Comparison of ENCODE assay signal across 22 mouse cellular contexts in the genomic region with DNA sequence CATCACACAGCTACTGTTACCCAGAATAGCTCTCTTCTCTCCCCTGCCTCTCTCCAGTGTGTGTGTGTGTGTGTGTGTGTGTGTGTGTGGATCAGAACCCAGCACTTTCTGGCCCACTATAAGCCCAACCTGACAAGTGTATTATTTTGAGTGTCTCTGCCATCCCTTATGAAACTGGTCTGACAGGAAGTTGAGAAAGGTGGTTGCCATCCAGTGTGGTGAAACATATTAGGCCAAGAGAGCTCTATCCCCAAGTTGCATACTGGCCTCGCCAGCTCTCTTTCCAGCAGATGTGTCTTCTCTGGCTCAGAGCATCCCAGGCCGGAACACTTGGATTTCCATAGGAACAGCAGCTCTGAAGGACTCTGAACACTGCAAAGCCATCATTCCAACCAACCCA. TPM values are rescaled to one million over a fixed set of nuclear protein-coding genes. Genes with fewer than 3 reads are reported as not detected.
DNase-seq lines count a peak whose midpoint lies in the region; ATAC-seq and TF ChIP-seq lines count a peak whose summit lies in the region.
"Had no signal": no experiment of that assay in that cellular context is flagged by ENCODE, and none has a peak within 500 bp of the region (broad histone marks: within the 10 kb centered on the region; RNA-seq: fewer than 3 reads in every experiment).

No protein-coding gene starts in this region.

- TF ChIP-seq CTCF in bone marrow, adult 2 months (IDR thresholded peaks at IDR 0.05; ENCODE audit: control insufficient read depth, insufficient read depth, low read length), result no peak

- peak; percentile 74 for ATAC-seq in megakaryocyte, adult 5-6 weeks (ENCODE audit: poor library complexity, severe bottlenecking)
- no peak for ATAC-seq in hindbrain, embryonic 14.5 days (ENCODE audit: low FRiP score)
- ATAC-seq in forebrain, embryonic 15.5 days (replicated peaks), result no peak
- ATAC-seq: activated CD4-positive, CD25-positive, alpha-beta regulatory T cell, adult 4 months; CD4-positive, CD25-positive, alpha-beta regulatory T cell, adult 4 months; forebrain, embryonic 13.5 days; forebrain, embryonic 16.5 days; Patski had no signal

- no peaks in the 10 kb centered on the region for H3K27me3 ChIP-seq in hindbrain, embryonic 14.5 days (ENCODE audit: control insufficient read depth, insufficient read depth, low read length)
- no peaks in the 10 kb centered on the region for H3K27me3 ChIP-seq in forebrain, embryonic 15.5 days
- H3K27me3 ChIP-seq: embryonic facial prominence, embryonic 12.5 days; forebrain, embryonic 13.5 days; Patski had no signal

- peaks cover 1% of the 10 kb centered on the region; the same call in 1 of the 2 replicates for H3K4me1 ChIP-seq in bone marrow, adult 2 months (ENCODE audit: control insufficient read depth, insufficient read depth, low read length)
- no peaks in the 10 kb centered on the region for H3K4me1 ChIP-seq in hindbrain, embryonic 14.5 days (replicated peaks; ENCODE audit: control insufficient read depth, insufficient read depth, low read length)
- H3K4me1 ChIP-seq in forebrain, embryonic 15.5 days, result peaks cover 6% of the 10 kb centered on the region; the same call in 1 of the 2 replicates
- H3K4me1 ChIP-seq: embryonic facial prominence, embryonic 12.5 days had no signal

- peaks cover 4% of the 10 kb centered on the region for H3K36me3 ChIP-seq in hindbrain, embryonic 14.5 days (replicated peaks; ENCODE audit: control insufficient read depth, insufficient read depth)
- H3K36me3 ChIP-seq in forebrain, embryonic 15.5 days, result peaks cover 2% of the 10 kb centered on the region; the same call in 1 of the 2 replicates

- TF ChIP-seq POLR2A in bone marrow, adult 2 months (IDR thresholded peaks at IDR 0.05; ENCODE audit: borderline replicate concordance, control insufficient read depth, low read depth, low read length), result no peak

- H3K9ac ChIP-seq in hindbrain, embryonic 14.5 days, result no peak overlapping the region
- no peak overlapping the region for H3K9ac ChIP-seq in forebrain, embryonic 15.5 days (replicated peaks)
- H3K9ac ChIP-seq: embryonic facial prominence, embryonic 12.5 days; forebrain, embryonic 13.5 days had no signal

- 61% methylated on average over 2 of the region's 2 CpGs for WGBS in bone marrow, adult 2 months
- 90% methylated on average over 2 of the region's 2 CpGs for WGBS in hindbrain, embryonic 14.5 days
- 84% methylated on average over 2 of the region's 2 CpGs for WGBS in forebrain, embryonic 15.5 days

- H3K4me2 ChIP-seq in hindbrain, embryonic 14.5 days (replicated peaks), result no peak overlapping the region
- H3K4me2 ChIP-seq in forebrain, embryonic 15.5 days (replicated peaks), result no peak overlapping the region
- H3K4me2 ChIP-seq: embryonic facial prominence, embryonic 12.5 days; forebrain, embryonic 13.5 days had no signal

- no peak for DNase-seq in hindbrain, embryonic 14.5 days (ENCODE audit: low spot score)
- no peak for DNase-seq in frontal cortex, adult 2 months (ENCODE audit: extremely low spot score in 1 of 2, low spot score in 1 of 2)
- DNase-seq: adrenal gland, adult 8-10 months; adrenal gland, postnatal 14 days; adrenal gland, postnatal 36 days; B cell, adult 2 months; cerebellum, adult 11 months; cerebellum, adult 18-20 months; cerebellum, adult 8-10 months; cerebellum, adult 9-11 months; cerebellum, postnatal 14 days had no signal

- no peak overlapping the region for H3K4me3 ChIP-seq in bone marrow, adult 2 months (replicated peaks; ENCODE audit: control insufficient read depth, low read depth, low read length)
- no peak overlapping the region for H3K4me3 ChIP-seq in hindbrain, embryonic 14.5 days (replicated peaks; ENCODE audit: low read length)
- no peak overlapping the region for H3K4me3 ChIP-seq in forebrain, embryonic 15.5 days
- H3K4me3 ChIP-seq: embryonic facial prominence, embryonic 10.5 days; embryonic facial prominence, embryonic 12.5 days; forebrain, embryonic 13.5 days had no signal

- no peaks in the 10 kb centered on the region for H3K9me3 ChIP-seq in hindbrain, embryonic 14.5 days (ENCODE audit: control insufficient read depth, low read length)
- no peaks in the 10 kb centered on the region for H3K9me3 ChIP-seq in forebrain, embryonic 15.5 days
- H3K9me3 ChIP-seq: embryonic facial prominence, embryonic 10.5 days; embryonic facial prominence, embryonic 12.5 days; forebrain, embryonic 13.5 days; G1E had no signal

- H3K27ac ChIP-seq in bone marrow, adult 2 months (ENCODE audit: control insufficient read depth, insufficient read depth, low read depth, low read length, poor library complexity), result peak overlapping the region; percentile 19; the same call in 1 of the 2 replicates
- no peak overlapping the region for H3K27ac ChIP-seq in hindbrain, embryonic 14.5 days
- H3K27ac ChIP-seq in forebrain, embryonic 15.5 days (replicated peaks), result no peak overlapping the region
- H3K27ac ChIP-seq: embryonic facial prominence, embryonic 10.5 days; embryonic facial prominence, embryonic 12.5 days; forebrain, embryonic 13.5 days had no signal

RNA-seq across cellular contexts. Expression of a gene that starts 48.7 kb away (rescaled TPM):
- polyA plus RNA-seq in bone marrow, adult 2 months (2011; ENCODE audit: insufficient read depth, insufficient read length, low replicate concordance, missing spikeins), result 132 and 162 TPM in 2 replicates
- 117 and 122 TPM in 2 replicates for total RNA-seq in megakaryocyte, adult 5-6 weeks (2015)
- 166 and 187 TPM in 2 replicates for total RNA-seq in megakaryocyte, adult 5-6 weeks (2017)
- 23.2 and 23.4 TPM in 2 replicates for polyA plus RNA-seq in hindbrain, embryonic 14.5 days (2014; fragmentation: Nextera tagmentation; extraction: Ambion mirVana)
- 277 and 314 TPM in 2 replicates for polyA plus RNA-seq in frontal cortex, adult 2 months (2012; rRNA removed)
- 23.9 and 25.0 TPM in 2 replicates for polyA plus RNA-seq in forebrain, embryonic 15.5 days (2015; fragmentation: Nextera tagmentation; extraction: Ambion mirVana)
